Mouse (Mus musculus): Measurements from ENCODE around the gene Siah2. TPM values are rescaled to one million over a fixed set of nuclear protein-coding genes. Genes with fewer than 3 reads are reported as not detected.

Gene Siah2
- 98.5 TPM for polyA plus RNA-seq (2017; shearing (Covaris generic))

DNA sequence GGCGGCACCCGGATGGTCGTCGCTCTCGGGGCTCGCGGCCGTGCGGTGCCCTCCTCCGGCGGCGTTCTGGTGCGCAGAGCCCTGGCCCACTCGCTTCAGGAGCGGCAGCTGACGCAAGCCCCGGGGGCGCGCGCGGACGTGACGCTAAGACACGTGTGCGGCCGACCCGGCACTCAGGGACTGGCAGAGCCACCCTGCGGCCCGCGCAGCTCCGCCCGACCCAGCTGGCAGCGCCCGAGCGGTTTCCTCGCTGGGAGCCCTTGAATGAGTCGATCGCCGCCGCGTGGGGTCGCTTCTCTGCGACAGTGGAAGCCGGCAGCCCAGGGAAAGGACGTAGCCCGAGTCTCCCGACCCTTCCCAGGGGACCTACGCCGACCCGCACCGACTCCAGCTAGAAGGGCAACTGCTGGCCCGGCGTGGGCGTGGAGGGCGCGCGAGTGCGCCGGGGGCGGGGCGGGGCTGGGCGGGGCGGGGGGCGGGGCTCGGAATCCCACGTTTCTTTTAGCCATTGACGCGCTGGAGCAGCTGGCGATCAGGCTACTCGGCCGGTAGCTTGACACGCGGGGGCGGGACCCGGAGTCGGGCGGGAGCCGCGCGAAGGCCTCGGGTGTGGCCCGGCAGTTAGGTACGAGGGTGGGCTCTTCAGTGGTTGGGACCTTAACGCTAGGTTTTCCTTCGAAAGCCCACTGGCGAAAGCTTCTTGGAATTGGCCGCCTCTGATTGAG, at the start of gene Siah2:
Gene Siah2 (minus strand): TSS at position 404 of the 725 bp plus-strand sequence.

GRCm38 (mm10) chr3:58636406-58637295, 55.5 kb downstream of the Siah2 start, which contains the start of gene Erich6:
TSS of gene Erich6 (minus strand) at chr3:58637207.

Other genes with a start within 250 kb of the Siah2 start
- gene Eif2a, start 166.6 kb downstream of the Siah2 start, polyA plus RNA-seq (2017; shearing (Covaris generic)): 30.0 TPM
- gene Serp1, start 166.5 kb downstream of the Siah2 start, polyA plus RNA-seq (2017; shearing (Covaris generic)): 194 TPM
- gene Selenot, start 115.8 kb downstream of the Siah2 start, polyA plus RNA-seq (2017; shearing (Covaris generic)): 34.0 TPM
- gene Erich6, start 55.2 kb downstream of the Siah2 start, polyA plus RNA-seq (2017; shearing (Covaris generic)): not detected
- not detected for gene Mindy4b-ps, start 129.9 kb upstream of the Siah2 start, polyA plus RNA-seq (2017; shearing (Covaris generic))
- gene Clrn1, start 192.9 kb upstream of the Siah2 start, polyA plus RNA-seq (2017; shearing (Covaris generic)): not detected

All from effector memory CD4-positive, alpha-beta T cell, adult 5 months (primary cell).